Mouse (Mus musculus) ES-CJ7 (cell line): ENCODE data around the gene G430095P16Rik.
A peak's percentile ranks its signal among the peaks of the same experiment; 100 is the strongest.

Experiments
- DNase-seq: peaks from one replicate; pipeline ENCODE4 v3.0.0; 2011; ENCODE audit warnings: low read depth, low spot score

The G430095P16Rik gene

DNA sequence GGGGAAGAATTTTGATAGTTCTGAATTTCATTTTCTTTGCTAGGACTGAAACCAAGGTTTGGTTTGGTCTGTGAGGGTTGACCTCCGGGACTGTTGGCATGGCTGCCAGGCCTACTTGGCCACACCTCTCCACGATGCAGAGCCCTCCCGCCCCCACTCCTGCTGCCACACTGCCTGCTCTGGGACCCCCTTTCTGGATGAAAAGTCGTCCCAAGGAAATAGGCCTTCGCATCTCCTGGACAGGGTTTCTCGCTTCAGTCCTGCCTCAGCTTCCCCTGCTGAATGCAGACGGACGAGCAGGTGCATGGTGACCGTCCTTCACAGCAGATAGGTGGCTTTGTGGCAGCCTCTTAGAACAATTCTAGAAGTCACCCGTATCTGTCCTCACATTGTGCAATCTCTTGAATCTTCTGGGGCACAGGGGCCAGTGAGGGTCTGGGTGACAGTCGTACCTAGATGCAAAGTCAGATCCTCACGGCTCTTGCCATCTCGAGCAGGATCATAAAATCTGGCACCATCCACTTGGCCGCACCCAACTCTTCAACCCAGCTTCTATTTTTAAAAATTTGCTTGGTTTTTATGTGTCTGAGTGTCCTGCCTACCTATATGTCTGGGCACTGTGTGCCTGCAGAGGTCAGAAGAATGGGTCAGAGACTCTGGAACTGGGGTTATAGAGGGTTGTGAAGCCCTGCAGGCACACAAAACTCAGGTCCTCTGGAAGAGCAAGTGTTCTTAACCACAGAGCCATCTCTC is 45.7 kb downstream of the G430095P16Rik start:
- no peak for DNase-seq

- DNase-seq, result no peak
Observed at GRCm38 (mm10) chr8:84769324-84769723, 46.5 kb downstream of the G430095P16Rik start.

DNA sequence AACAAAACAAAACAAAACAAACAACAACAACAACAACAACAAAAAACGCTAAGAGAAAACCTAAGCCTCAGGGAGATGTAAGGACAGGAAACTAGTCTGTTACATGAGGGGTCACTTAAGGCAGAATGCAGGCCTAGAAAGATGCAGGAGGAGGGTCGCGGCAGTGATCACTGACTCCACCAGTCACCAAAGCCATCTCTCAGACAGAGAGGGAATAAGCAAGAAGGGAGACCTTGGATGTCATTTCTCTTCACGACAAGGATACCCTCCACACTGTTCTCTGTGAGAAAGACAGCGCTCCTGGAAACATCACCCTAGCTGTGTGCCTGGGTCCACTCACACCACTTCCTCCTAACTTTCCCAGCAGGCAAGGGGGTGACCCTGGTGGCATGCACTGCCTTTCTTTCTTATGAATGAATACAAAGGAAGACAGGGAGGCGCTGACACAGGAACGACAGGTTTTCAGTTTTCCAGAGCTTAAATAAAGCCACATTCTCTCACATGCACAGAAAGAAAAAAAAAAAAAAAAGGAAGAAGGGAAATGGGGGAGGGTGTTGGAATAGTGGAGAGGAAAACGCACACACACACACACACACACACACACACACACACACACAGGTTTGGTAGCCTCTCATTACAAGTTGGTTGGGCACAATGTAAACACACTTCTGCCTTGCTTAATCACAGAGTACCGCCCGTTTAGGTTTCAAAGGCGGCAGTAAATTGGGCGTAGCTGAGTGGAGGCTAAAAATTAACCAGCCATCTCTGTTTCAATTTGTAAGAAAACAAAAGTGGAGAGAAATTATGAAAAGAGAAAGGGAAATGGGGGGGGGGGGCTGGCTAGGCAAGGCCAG is 47.5 kb downstream of the G430095P16Rik start:
- no peak for DNase-seq

DNA sequence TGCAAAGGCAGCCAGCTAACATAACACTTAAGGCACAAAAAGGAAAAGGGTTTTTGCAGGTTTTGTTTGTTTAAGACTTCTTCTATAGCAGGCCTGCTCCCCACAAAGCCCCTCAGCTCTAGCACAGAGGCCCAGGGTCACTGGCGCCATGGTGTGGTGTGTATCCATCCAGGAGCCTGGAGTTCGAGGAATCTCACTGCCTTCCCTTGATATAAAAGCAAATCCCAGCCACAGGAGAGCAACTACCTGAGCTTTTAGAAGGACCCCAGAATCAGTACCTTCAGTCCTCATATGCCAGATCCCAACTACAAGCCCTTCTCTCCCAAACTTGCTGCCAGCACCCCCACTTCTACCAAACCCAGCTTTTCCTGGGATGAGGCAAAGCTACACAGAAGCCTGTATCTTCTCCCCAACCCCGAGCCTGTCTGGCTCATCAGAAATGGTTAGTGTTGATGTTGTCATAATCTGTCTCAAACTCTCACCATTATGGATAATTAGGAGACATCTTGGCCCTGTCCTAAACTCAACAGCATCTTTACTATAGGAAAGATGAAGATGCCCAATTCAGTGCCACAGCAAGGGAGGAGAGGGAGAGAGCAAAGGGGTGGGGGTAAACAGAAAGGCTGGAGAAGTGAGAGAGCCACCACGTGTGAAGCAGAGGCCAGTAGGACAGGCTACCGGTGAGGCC is 48.3 kb downstream of the G430095P16Rik start:
- DNase-seq, result no peak

- DNase-seq, result peak; percentile 74
Observed at GRCm38 (mm10) chr8:84771941-84772378, 49.2 kb downstream of the G430095P16Rik start.

DNA sequence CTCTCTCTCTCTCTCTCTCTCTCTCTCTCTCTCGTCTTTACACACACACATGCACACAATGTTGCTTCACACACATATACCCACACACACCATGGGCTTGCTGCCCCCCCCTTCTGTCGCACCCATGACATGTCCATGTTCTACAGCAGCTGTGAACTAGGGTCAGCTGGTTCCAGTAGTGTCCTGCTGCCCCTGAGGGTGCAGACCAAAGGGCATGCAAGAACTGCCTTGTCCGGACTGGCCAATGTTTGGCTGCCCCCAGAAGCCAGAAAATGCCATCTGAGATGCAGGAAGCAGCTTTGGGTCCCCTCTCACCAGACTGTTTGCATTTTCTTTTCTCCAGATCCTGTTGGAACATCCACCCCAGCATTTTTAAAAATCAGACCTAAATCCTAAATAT is 49.8 kb downstream of the G430095P16Rik start:
- no peak for DNase-seq

- no peak for DNase-seq
Observed at GRCm38 (mm10) chr8:84773304-84773703, 50.5 kb downstream of the G430095P16Rik start.

DNA sequence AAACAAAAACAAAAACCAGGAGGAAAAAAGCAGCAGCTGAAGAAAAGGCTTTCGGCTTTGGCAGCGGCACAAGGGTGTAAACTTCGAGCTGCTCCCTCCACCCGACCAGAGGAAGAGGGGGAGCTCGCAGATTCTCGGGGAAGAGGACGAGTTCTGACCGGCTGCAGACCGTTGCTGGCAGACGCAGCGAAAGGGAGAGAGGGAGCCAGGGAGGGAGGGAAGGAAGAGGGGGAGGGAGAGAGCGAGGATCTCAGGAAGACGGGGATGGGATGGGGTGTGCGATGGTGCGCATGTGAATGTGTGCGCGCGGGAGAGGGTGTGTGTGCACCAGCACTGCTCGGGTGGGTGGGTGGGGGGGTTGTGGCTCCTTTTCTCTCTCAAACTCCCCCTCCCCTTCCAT is 51.0 kb downstream of the G430095P16Rik start:
- peak; percentile 91 for DNase-seq

DNA sequence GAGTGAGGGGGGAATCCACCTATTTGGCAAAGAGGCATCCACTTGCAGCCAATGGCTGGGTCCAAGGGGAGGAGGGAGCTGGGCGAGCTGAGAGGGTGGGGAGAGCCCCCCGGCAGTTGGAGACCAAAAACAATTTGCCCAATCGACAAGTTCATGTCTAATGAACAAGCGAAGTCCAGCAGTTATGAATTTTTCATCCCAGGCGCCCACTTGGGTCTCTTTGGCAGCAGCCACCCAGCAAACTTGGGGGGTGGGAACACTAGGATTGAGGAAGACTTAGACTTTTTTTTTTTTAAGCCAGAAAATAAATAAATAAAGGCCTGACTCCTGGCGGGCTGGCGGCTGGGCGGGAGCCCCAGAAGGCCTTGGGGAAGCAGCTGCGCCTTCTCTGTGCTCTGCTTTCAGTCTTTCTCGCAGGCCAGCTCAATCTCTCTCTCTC is 51.7 kb downstream of the G430095P16Rik start:
- peak; percentile 66 for DNase-seq

GRCm38 (mm10) chr8:84775105-84775591 is 52.3 kb downstream of the G430095P16Rik start:
- DNase-seq, result peak; percentile 82

DNA sequence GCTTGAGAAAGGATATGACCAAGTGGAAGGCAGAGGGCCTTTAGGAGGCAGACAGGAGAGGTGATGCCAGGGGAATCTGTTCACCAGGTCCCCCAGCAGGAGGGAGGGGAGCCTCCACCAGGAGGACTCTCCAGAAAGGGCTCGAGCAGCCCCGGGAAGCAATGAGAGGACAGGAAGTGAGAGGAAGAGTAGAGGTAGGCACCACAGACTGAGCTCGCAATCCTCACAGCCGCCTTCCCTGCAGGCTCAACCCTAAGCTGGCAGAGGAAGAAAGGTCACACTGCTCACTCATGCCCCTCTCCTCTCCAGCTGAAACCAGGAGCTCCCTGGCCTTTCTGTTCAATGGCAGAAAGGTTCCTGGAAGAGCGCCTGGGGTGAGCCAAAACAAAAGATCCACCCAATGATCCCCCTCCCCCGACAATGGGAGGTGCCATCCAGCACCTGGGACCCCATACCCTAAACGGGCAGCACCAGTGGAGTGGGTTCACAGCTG is 52.9 kb downstream of the G430095P16Rik start:
- DNase-seq, result peak; percentile 51
